Mouse (Mus musculus): ENCODE measurements at regions not wholly inside any gene's neighbourhood (a gene's known extent, or its start where the extent isn't known, plus 50 kb on each side); places are given as distances from the start of the nearest gene placed in this dataset.

DNA sequence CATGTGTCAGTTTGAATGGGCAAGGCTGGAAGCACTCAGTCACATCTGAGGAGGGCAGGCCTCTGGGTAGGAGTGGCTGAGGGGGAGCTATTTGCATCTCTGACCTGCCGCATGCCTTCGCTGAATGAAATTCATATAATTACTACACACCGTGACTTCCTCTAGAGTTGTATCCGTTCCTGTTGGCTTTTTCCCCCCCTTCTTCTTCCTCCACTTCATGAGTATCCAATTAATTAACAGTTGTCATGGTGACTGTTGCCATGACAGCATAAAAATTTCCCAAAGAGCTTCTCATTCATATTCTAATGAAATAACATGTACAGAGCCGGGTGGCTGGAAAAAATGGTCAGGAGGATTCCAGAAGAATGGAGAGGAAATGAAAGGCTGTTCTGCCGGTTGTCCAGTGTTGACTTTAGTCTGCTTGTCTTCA lies 208.6 kb upstream of the Gm10131 start:
- TF ChIP-seq CTCF (conservative IDR thresholded peaks at IDR 0.05; ENCODE audit: low read length) = no peak
- no peak for TF ChIP-seq POU5F1 (IDR thresholded peaks at IDR 0.05; ENCODE audit: borderline replicate concordance, low read length)
- TF ChIP-seq NANOG (IDR thresholded peaks at IDR 0.05; ENCODE audit: borderline replicate concordance, low read length) = no peak

Measured in E14TG2a.4 (cell line).